Mouse (Mus musculus): ENCODE measurements around the gene Flywch2. TPM values are rescaled to one million over a fixed set of nuclear protein-coding genes. Genes with fewer than 3 reads are reported as not detected.

Flywch2 gene
- total and polyA plus RNA-seq, 3 experiments, result 0.62 to 6.2 TPM; not detected in 1

- TF ChIP-seq GATA1 (IDR thresholded peaks at IDR 0.05; ENCODE audit: low read depth, low read length) (peak; percentile 39; the same call in 1 of the 2 replicates), CHD2 (IDR thresholded peaks at IDR 0.05; ENCODE audit: low read length) (no peak), SIN3A (IDR thresholded peaks at IDR 0.05; ENCODE audit: low read length) (peak; percentile 55; the same call in 1 of the 2 replicates), MAFK (IDR thresholded peaks at IDR 0.05; ENCODE audit: borderline replicate concordance, low read depth, low read length) (no peak)
- peak overlapping the region; percentile 50 to 83 for H3K4me3 ChIP-seq (ENCODE audit: control insufficient read depth in 1 of 2, insufficient read depth in 1 of 2, low read depth in 2 of 2, low read length in 2 of 2)
- DNase-seq (ENCODE audit: low read depth, low spot score), result peak; percentile 57
- peak overlapping the region; percentile 87 for H3K9ac ChIP-seq (ENCODE audit: control insufficient read depth, low read depth, low read length, poor library complexity, severe bottlenecking)
- peaks cover 2% of the 10 kb centered on the region; the same call in 1 of the 2 replicates for H3K79me2 ChIP-seq (ENCODE audit: control insufficient read depth, insufficient read depth, low read length, poor library complexity)
- H3K9me3 ChIP-seq (replicated peaks; ENCODE audit: insufficient read depth, low read length), result no peaks in the 10 kb centered on the region
- peaks cover 0 to 2% of the 10 kb centered on the region in 2 experiments; a peak in 1 of 4 replicates for H3K4me1 ChIP-seq (ENCODE audit: control insufficient read depth in 1 of 2, insufficient read depth in 2 of 2, low read length in 2 of 2)
- no peaks in the 10 kb centered on the region for H3K27me3 ChIP-seq (ENCODE audit: control insufficient read depth in 1 of 2, insufficient read depth in 2 of 2, low read length in 2 of 2)
- H3K27ac ChIP-seq (ENCODE audit: control insufficient read depth, low read depth, low read length), result no peak overlapping the region
- H3K36me3 ChIP-seq (ENCODE audit: control insufficient read depth in 1 of 2, insufficient read depth in 2 of 2, low read length in 2 of 2), result peaks cover 0 to 6% of the 10 kb centered on the region in 2 experiments; a peak in 2 of 4 replicates
These were observed 15.4 kb downstream of the Flywch2 start for GRCm38 (mm10) chr17:23770493-23770892.

GRCm38 (mm10) chr17:23762976-23763375 is 22.9 kb downstream of the Flywch2 start:
- no peaks in the 10 kb centered on the region for H3K4me1 ChIP-seq (ENCODE audit: control insufficient read depth in 1 of 2, insufficient read depth in 2 of 2, low read length in 2 of 2)
- no peak for TF ChIP-seq MAZ (IDR thresholded peaks at IDR 0.05; ENCODE audit: low read depth, low read length)
- TF ChIP-seq MYC (IDR thresholded peaks at IDR 0.05; ENCODE audit: low read depth, low read length), result no peak
- TF ChIP-seq BHLHE40 (IDR thresholded peaks at IDR 0.05; ENCODE audit: borderline replicate concordance, low read depth, low read length), result no peak
- no peak for TF ChIP-seq POLR2AphosphoS2 (IDR thresholded peaks at IDR 0.05; ENCODE audit: low read length)
- no peak for TF ChIP-seq MEF2A (IDR thresholded peaks at IDR 0.05; ENCODE audit: extremely low read depth, insufficient replicate concordance, low read depth, low read length, poor library complexity, severe bottlenecking)
- no peak for TF ChIP-seq HCFC1 (IDR thresholded peaks at IDR 0.05; ENCODE audit: low read depth, low read length)
- TF ChIP-seq SMC3 (IDR thresholded peaks at IDR 0.05; ENCODE audit: low read depth, low read length), result no peak
- no peak for TF ChIP-seq TCF12 (IDR thresholded peaks at IDR 0.05; ENCODE audit: low read depth, low read length)
- no peak for DNase-seq (ENCODE audit: low read depth, low spot score)
- no peak overlapping the region for H3K27ac ChIP-seq (ENCODE audit: control insufficient read depth, low read depth, low read length)
- no peaks in the 10 kb centered on the region for H3K27me3 ChIP-seq (ENCODE audit: control insufficient read depth in 1 of 2, insufficient read depth in 2 of 2, low read length in 2 of 2)
- H3K9me3 ChIP-seq (replicated peaks; ENCODE audit: insufficient read depth, low read length), result no peaks in the 10 kb centered on the region
- no peaks in the 10 kb centered on the region for H3K79me2 ChIP-seq (ENCODE audit: control insufficient read depth, insufficient read depth, low read length, poor library complexity)
- H3K36me3 ChIP-seq (ENCODE audit: control insufficient read depth in 1 of 2, insufficient read depth in 2 of 2, low read length in 2 of 2), result no peaks in the 10 kb centered on the region
- H3K9ac ChIP-seq (ENCODE audit: control insufficient read depth, low read depth, low read length, poor library complexity, severe bottlenecking), result no peak overlapping the region
- no peak overlapping the region for H3K4me3 ChIP-seq (ENCODE audit: control insufficient read depth in 1 of 2, insufficient read depth in 1 of 2, low read depth in 2 of 2, low read length in 2 of 2)

GRCm38 (mm10) chr17:23761155-23761554 is 24.7 kb downstream of the Flywch2 start:
- TF ChIP-seq MAFK (IDR thresholded peaks at IDR 0.05; ENCODE audit: borderline replicate concordance, low read depth, low read length) (peak; percentile 85), ZKSCAN1 (IDR thresholded peaks at IDR 0.05; ENCODE audit: low read depth, low read length) (no peak)
- no peaks in the 10 kb centered on the region for H3K4me1 ChIP-seq (ENCODE audit: control insufficient read depth in 1 of 2, insufficient read depth in 2 of 2, low read length in 2 of 2)
- no peak overlapping the region for H3K27ac ChIP-seq (ENCODE audit: control insufficient read depth, low read depth, low read length)
- no peak overlapping the region for H3K4me3 ChIP-seq (ENCODE audit: control insufficient read depth in 1 of 2, insufficient read depth in 1 of 2, low read depth in 2 of 2, low read length in 2 of 2)
- H3K9ac ChIP-seq (ENCODE audit: control insufficient read depth, low read depth, low read length, poor library complexity, severe bottlenecking), result no peak overlapping the region
- H3K27me3 ChIP-seq (ENCODE audit: control insufficient read depth in 1 of 2, insufficient read depth in 2 of 2, low read length in 2 of 2), result no peaks in the 10 kb centered on the region
- no peaks in the 10 kb centered on the region for H3K9me3 ChIP-seq (replicated peaks; ENCODE audit: insufficient read depth, low read length)
- H3K36me3 ChIP-seq (ENCODE audit: control insufficient read depth in 1 of 2, insufficient read depth in 2 of 2, low read length in 2 of 2), result no peaks in the 10 kb centered on the region
- no peaks in the 10 kb centered on the region for H3K79me2 ChIP-seq (ENCODE audit: control insufficient read depth, insufficient read depth, low read length, poor library complexity)
- DNase-seq (ENCODE audit: low read depth, low spot score), result no peak

Measured in MEL (cell line).